In genomic region chr5:88791256-88792245, GRCm38 (mm10) we compare ENCODE assay signal across 8 mouse cellular contexts. TPM values are rescaled to one million over a fixed set of nuclear protein-coding genes. Genes with fewer than 3 reads are reported as not detected.
DNase-seq lines count a peak whose midpoint lies in the region; ATAC-seq and TF ChIP-seq lines count a peak whose summit lies in the region.

No protein-coding gene starts in this region.

- 45% methylated on average over 10 of the region's 10 CpGs for WGBS in thymus, adult 2 months
- 41% methylated on average over 10 of the region's 10 CpGs for WGBS in limb, embryonic 14.5 days

- no peak overlapping the region for H3K4me3 ChIP-seq in thymus, adult 2 months (ENCODE audit: control insufficient read depth, insufficient read depth, low read length)
- H3K4me3 ChIP-seq in limb, embryonic 14.5 days (replicated peaks; ENCODE audit: low read length), result no peak overlapping the region

- H3K36me3 ChIP-seq in thymus, adult 2 months (ENCODE audit: control insufficient read depth, insufficient read depth, low read length), result no peaks in the 10 kb centered on the region
- H3K36me3 ChIP-seq in limb, embryonic 14.5 days (ENCODE audit: control insufficient read depth, insufficient read depth, low read length), result no peaks in the 10 kb centered on the region

- peak; percentile 74 for ATAC-seq in inflammation-experienced regulatory T-cells, adult 6 months
- no peak for ATAC-seq in limb, embryonic 14.5 days (ENCODE audit: low FRiP score, low read depth)

- no peaks in the 10 kb centered on the region for H3K9me3 ChIP-seq in limb, embryonic 14.5 days (ENCODE audit: control insufficient read depth, low read length)

- DNase-seq in thymus, adult 2 months, result peak; percentile 42
- DNase-seq in thymus, adult 18-20 months, result no peak
- DNase-seq in brain, embryonic 18.5 days (ENCODE audit: low read depth, low spot score), result peak; percentile 12
- peak; percentile 30 for DNase-seq in fibroblast of lung, adult 2 months (ENCODE audit: low read depth)
- DNase-seq in limb, embryonic 14.5 days (ENCODE audit: low spot score), result peak; percentile 27
- peak; percentile 71 for DNase-seq in naive thymus-derived CD4-positive, alpha-beta T cell, adult 2 months (ENCODE audit: low read depth)
- peak; percentile 29 for DNase-seq in testis, postnatal 14 days (ENCODE audit: low spot score)

- no peak overlapping the region for H3K4me2 ChIP-seq in limb, embryonic 14.5 days (replicated peaks; ENCODE audit: low read depth, low read length, severe bottlenecking)

- H3K4me1 ChIP-seq in thymus, adult 2 months (replicated peaks; ENCODE audit: control insufficient read depth, insufficient read depth, low read length), result no peaks in the 10 kb centered on the region
- no peaks in the 10 kb centered on the region for H3K4me1 ChIP-seq in limb, embryonic 14.5 days (ENCODE audit: control insufficient read depth, insufficient read depth, low read length)

- no peak for TF ChIP-seq POLR2A in thymus, adult 2 months (IDR thresholded peaks at IDR 0.05; ENCODE audit: control insufficient read depth, extremely low read depth, insufficient read depth, low read length, poor library complexity)
- no peak for TF ChIP-seq POLR2A in limb, embryonic 14.5 days (IDR thresholded peaks at IDR 0.05; ENCODE audit: borderline replicate concordance, extremely low read depth, insufficient read depth, insufficient read length)

- no peak overlapping the region for H3K27ac ChIP-seq in thymus, adult 2 months (ENCODE audit: control insufficient read depth, insufficient read depth, low read length)
- no peak overlapping the region for H3K27ac ChIP-seq in limb, embryonic 14.5 days (replicated peaks; ENCODE audit: low read depth, low read length)

- no peak overlapping the region for H3K9ac ChIP-seq in limb, embryonic 14.5 days (ENCODE audit: low read depth, low read length, severe bottlenecking)

- TF ChIP-seq CTCF in thymus, adult 2 months (IDR thresholded peaks at IDR 0.05; ENCODE audit: borderline replicate concordance, control insufficient read depth, extremely low read depth, insufficient read depth, low read length, poor library complexity), result no peak

- no peaks in the 10 kb centered on the region for H3K27me3 ChIP-seq in thymus, adult 2 months (ENCODE audit: control insufficient read depth, insufficient read depth, low read length)
- no peaks in the 10 kb centered on the region for H3K27me3 ChIP-seq in limb, embryonic 14.5 days (ENCODE audit: control insufficient read depth, insufficient read depth, low read length)

RNA-seq across cellular contexts. Expression of gene Dck, which starts 26.8 kb away (rescaled TPM):
- 58.2 and 75.9 TPM in 2 replicates for polyA plus RNA-seq in thymus, adult 2 months (2012; rRNA removed)
- polyA plus RNA-seq in inflammation-experienced regulatory T-cells, adult 6 months (2017; shearing (Covaris generic)), result 10 to 100 TPM; 39.4 to 97.7 (median 42.7) TPM
- polyA plus RNA-seq in limb, embryonic 14.5 days (2012; rRNA removed), result 23.5 and 23.8 TPM in 2 replicates
- polyA plus RNA-seq in limb, embryonic 14.5 days (2014; fragmentation: Nextera tagmentation; extraction: Ambion mirVana), result 35.6 and 40.1 TPM in 2 replicates

Comparison
In these comparisons a context has a peak if more than half of its experiments do, and no peak if none do; other contexts are left out.
1. DNase-seq: peak in thymus, adult 2 months (single experiment), brain, embryonic 18.5 days (single experiment), fibroblast of lung, adult 2 months (single experiment), limb, embryonic 14.5 days (single experiment), naive thymus-derived CD4-positive, alpha-beta T cell, adult 2 months (single experiment) and testis, postnatal 14 days (single experiment); none in thymus, adult 18-20 months (0 of 2).